Comparison of ENCODE assay signal across 22 mouse cellular contexts in the genomic region with DNA sequence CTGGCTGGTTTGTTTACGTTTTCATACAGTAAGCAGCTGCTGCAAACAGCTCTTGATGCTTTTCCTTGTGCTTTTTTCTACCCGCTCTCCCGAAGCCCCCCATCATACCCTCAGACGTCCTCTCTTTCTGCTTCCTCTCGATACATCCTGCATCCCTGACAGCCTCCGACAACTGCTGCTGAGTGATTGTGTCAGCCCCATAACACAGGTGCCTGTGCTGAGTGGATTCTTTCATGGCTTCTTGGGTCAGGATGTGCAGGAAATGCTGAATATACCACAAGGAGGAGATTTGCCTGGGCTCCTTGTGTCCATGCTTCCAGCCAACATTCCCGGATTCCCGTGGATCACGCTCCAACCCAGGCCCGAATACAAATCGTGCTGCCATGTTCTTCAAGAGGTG.
A peak's percentile ranks its signal among the peaks of the same experiment; 100 is the strongest.
DNase-seq lines count a peak whose midpoint lies in the region; ATAC-seq and TF ChIP-seq lines count a peak whose summit lies in the region.
"Had no signal": no experiment of that assay in that cellular context is flagged by ENCODE, and none has a peak within 500 bp of the region (broad histone marks: within the 10 kb centered on the region; RNA-seq: fewer than 3 reads in every experiment).

No protein-coding gene starts in this region.

- H3K27ac ChIP-seq in forebrain, embryonic 13.5 days: no peak overlapping the region
- H3K27ac ChIP-seq in forebrain, embryonic 10.5 days: no peak overlapping the region
- peak overlapping the region; percentile 74 for H3K27ac ChIP-seq in gastrocnemius, adult 2 months
- H3K27ac ChIP-seq in heart, embryonic 12.5 days (ENCODE audit: poor library complexity, severe bottlenecking): 0 out of 2 replicates have a peak overlapping the region, but pooled peaks have one; percentile 9
- H3K27ac ChIP-seq: hindbrain, embryonic 14.5 days; hindbrain, postnatal 0 days had no signal

- H3K27me3 ChIP-seq in forebrain, embryonic 13.5 days: no peaks in the 10 kb centered on the region
- H3K27me3 ChIP-seq in forebrain, embryonic 10.5 days (ENCODE audit: poor library complexity, severe bottlenecking): no peaks in the 10 kb centered on the region
- no peaks in the 10 kb centered on the region for H3K27me3 ChIP-seq in heart, embryonic 12.5 days (replicated peaks)
- no peaks in the 10 kb centered on the region for H3K27me3 ChIP-seq in myocyte (ENCODE audit: control insufficient read depth, insufficient read depth, insufficient read length)
- H3K27me3 ChIP-seq: CH12.LX; heart, embryonic 15.5 days; Patski had no signal

- H3K4me3 ChIP-seq in forebrain, embryonic 13.5 days: no peak overlapping the region
- H3K4me3 ChIP-seq in forebrain, embryonic 10.5 days: no peak overlapping the region
- H3K4me3 ChIP-seq in gastrocnemius, adult 2 months: peak overlapping the region; percentile 3; the same call in 1 of the 2 replicates
- H3K4me3 ChIP-seq in heart, embryonic 12.5 days: no peak overlapping the region
- no peak overlapping the region for H3K4me3 ChIP-seq in myocyte
- H3K4me3 ChIP-seq: heart, embryonic 15.5 days had no signal

- H3K9ac ChIP-seq in forebrain, embryonic 13.5 days: no peak overlapping the region
- H3K9ac ChIP-seq in heart, embryonic 12.5 days: no peak overlapping the region
- H3K9ac ChIP-seq: heart, embryonic 15.5 days; hindbrain, embryonic 14.5 days had no signal

- TF ChIP-seq POLR2A in myocyte (IDR thresholded peaks at IDR 0.05; ENCODE audit: insufficient read length, low read depth): no peak

- H3K4me1 ChIP-seq in forebrain, embryonic 13.5 days: peaks cover 6% of the 10 kb centered on the region; the same call in 1 of the 2 replicates
- 0 out of 2 replicates have a peak, but pooled peaks cover 6% of the 10 kb centered on the region for H3K4me1 ChIP-seq in forebrain, embryonic 10.5 days
- H3K4me1 ChIP-seq in heart, embryonic 12.5 days (replicated peaks): peaks cover 43% of the 10 kb centered on the region

- intact Hi-C loops in gastrocnemius, adult 2 months (cut with DNase I): loop anchor here (5.0 to 10.0 kb wide), 2 partner anchors 383 to 416 kb away; no protein-coding TSS in a partner anchor
- intact Hi-C loops in gastrocnemius, postnatal 14 days (cut with DNase I; ENCODE audit: low total_unique reads): loop anchor here (5.0 to 10.0 kb wide), 2 partner anchors 403 to 561 kb away; a partner anchor contains a TSS
- intact Hi-C loops in heart, postnatal 36 days (cut with DNase I): loop anchor here (5.0 kb wide), 3 partner anchors 46 to 421 kb away; no protein-coding TSS in a partner anchor

- no peak overlapping the region for H3ac ChIP-seq in myocyte (ENCODE audit: control insufficient read depth, insufficient read length)

- H3K9me3 ChIP-seq in forebrain, embryonic 13.5 days (replicated peaks): no peaks in the 10 kb centered on the region
- H3K9me3 ChIP-seq in forebrain, embryonic 10.5 days: no peaks in the 10 kb centered on the region
- H3K9me3 ChIP-seq in heart, embryonic 12.5 days (replicated peaks): no peaks in the 10 kb centered on the region
- H3K9me3 ChIP-seq: G1E; heart, embryonic 15.5 days had no signal

- DNase-seq in forebrain, embryonic 10.5 days (ENCODE audit: extremely low spot score, low spot score): no peak
- no peak for DNase-seq in gastrocnemius, adult 2 months
- no peak for DNase-seq in gastrocnemius, postnatal 14 days
- DNase-seq in heart, postnatal 36 days: no peak
- DNase-seq in thymus, postnatal 36 days: no peak
- DNase-seq: adrenal gland, postnatal 10 days; adrenal gland, postnatal 36 days; cerebellum, adult 18-20 months; cerebellum, adult 9-10 months; cerebellum, postnatal 14 days; heart, postnatal 4 days; kidney, adult 18-20 months had no signal

- no peak for TF ChIP-seq CTCF in gastrocnemius, adult 2 months (IDR thresholded peaks at IDR 0.05)

- H3K36me3 ChIP-seq in forebrain, embryonic 13.5 days (ENCODE audit: poor library complexity, severe bottlenecking): no peaks in the 10 kb centered on the region
- no peaks in the 10 kb centered on the region for H3K36me3 ChIP-seq in forebrain, embryonic 10.5 days (replicated peaks)
- no peaks in the 10 kb centered on the region for H3K36me3 ChIP-seq in heart, embryonic 12.5 days
- no peaks in the 10 kb centered on the region for H3K36me3 ChIP-seq in myocyte (ENCODE audit: control insufficient read depth, insufficient read depth)
- H3K36me3 ChIP-seq: G1E; heart, embryonic 15.5 days had no signal

- H3K4me2 ChIP-seq in forebrain, embryonic 13.5 days: no peak overlapping the region
- H3K4me2 ChIP-seq in heart, embryonic 12.5 days: no peak overlapping the region
- H3K4me2 ChIP-seq in myocyte (ENCODE audit: low read depth): no peak overlapping the region
- H3K4me2 ChIP-seq: heart, embryonic 11.5 days had no signal

- ATAC-seq in forebrain, embryonic 13.5 days: 0 out of 2 replicates have a peak, but pooled peaks have one; percentile 4
- ATAC-seq in heart, embryonic 12.5 days (ENCODE audit: insufficient number of reproducible peaks, low FRiP score): no peak
- ATAC-seq: Patski had no signal

- WGBS in forebrain, embryonic 13.5 days: 90% methylated on average over 11 of the region's 11 CpGs
- 91% methylated on average over 11 of the region's 11 CpGs for WGBS in forebrain, embryonic 10.5 days
- WGBS in heart, embryonic 12.5 days: 74% methylated on average over 11 of the region's 11 CpGs

- H3K79me2 ChIP-seq in myocyte (ENCODE audit: control insufficient read depth, insufficient read depth): no peaks in the 10 kb centered on the region

TF ChIP-seq in myocyte, 11 proteins besides CTCF, POLR2A, EP300 and RAD21:
- TF ChIP-seq MYOD1 (IDR thresholded peaks at IDR 0.05; ENCODE audit: control insufficient read depth in 1 of 3, insufficient read length in 2 of 3, low read depth in 2 of 3): peak in 2 of 3 experiments; percentile 5 to 55
- no peak for TF ChIP-seq REST (IDR thresholded peaks at IDR 0.05; ENCODE audit: insufficient read depth, insufficient read length)
- no peak for TF ChIP-seq TCF3 (IDR thresholded peaks at IDR 0.05; ENCODE audit: insufficient read length, low read depth)
- TF ChIP-seq SRF (IDR thresholded peaks at IDR 0.05; ENCODE audit: control insufficient read depth, insufficient read length, low read depth): no peak
- TF ChIP-seq TCF12 (IDR thresholded peaks at IDR 0.05; ENCODE audit: insufficient read depth, poor library complexity, severe bottlenecking): no peak
- TF ChIP-seq MYOG (IDR thresholded peaks at IDR 0.05; ENCODE audit: control insufficient read depth in 1 of 3, insufficient read depth in 1 of 3, insufficient read length in 2 of 3, low read depth in 2 of 3): no peak
- no peak for TF ChIP-seq E2F4 (IDR thresholded peaks at IDR 0.05; ENCODE audit: insufficient read depth)
- no peak for TF ChIP-seq CEBPB (IDR thresholded peaks at IDR 0.05; ENCODE audit: insufficient read depth, poor library complexity, severe bottlenecking)
- no peak for TF ChIP-seq USF1 (IDR thresholded peaks at IDR 0.05; ENCODE audit: low read depth)

Comparison
In these comparisons a context has a peak if more than half of its experiments do, and no peak if none do; other contexts are left out.
1. H3K27ac ChIP-seq: peak in gastrocnemius, adult 2 months (single experiment) and heart, embryonic 12.5 days (single experiment); none in forebrain, embryonic 13.5 days (single experiment) and forebrain, embryonic 10.5 days (single experiment).